Mouse (Mus musculus) hindbrain, embryonic 14.5 days (tissue): ENCODE data around the gene Unk. TPM values are rescaled to one million over a fixed set of nuclear protein-coding genes. Genes with fewer than 3 reads are reported as not detected.

Experiments
- ATAC-seq: fragments of 200-750 bp; cut with Nextera tagmentation; 2 replicates; pipeline ENCODE4 v1.8.0; 2017; ENCODE audit warnings: moderate number of reproducible peaks, mild to moderate bottlenecking, moderate TSS enrichment, moderate library complexity; ENCODE audit not compliant: low FRiP score
- DNase-seq: peaks from one replicate; pipeline ENCODE4 v3.0.0-alpha.2; 2015; ENCODE audit warnings: low spot score
- H3K27ac ChIP-seq: fragments of 300-500 bp; sonication (generic); 2 replicates; pipeline ENCODE4 v1.5.1; 2014; ENCODE audit warnings: mild to moderate bottlenecking, moderate library complexity
- H3K27me3 ChIP-seq: fragments of 300-500 bp; sonication (generic); 2 replicates; pipeline ENCODE4 v1.6.1; 2014; ENCODE audit warnings: mild to moderate bottlenecking, low read length, mixed read lengths; ENCODE audit not compliant: control insufficient read depth, insufficient read depth
- H3K36me3 ChIP-seq: fragments of 300-500 bp; sonication (generic); replicated peaks from 2 replicates; pipeline ENCODE4 v1.6.1; 2014; ENCODE audit not compliant: control insufficient read depth, insufficient read depth
- H3K4me1 ChIP-seq: fragments of 300-500 bp; sonication (generic); replicated peaks from 2 replicates; pipeline ENCODE4 v1.6.1; 2014; ENCODE audit warnings: antibody characterized with exemption, low read length, mixed read lengths; ENCODE audit not compliant: control insufficient read depth, insufficient read depth
- H3K4me2 ChIP-seq: fragments of 300-500 bp; sonication (generic); replicated peaks from 2 replicates; pipeline ENCODE4 v1.6.1; 2014; ENCODE audit warnings: mild to moderate bottlenecking, moderate library complexity
- H3K4me3 ChIP-seq: fragments of 300-500 bp; sonication (generic); replicated peaks from 2 replicates; pipeline ENCODE4 v1.5.1; 2014; ENCODE audit warnings: mild to moderate bottlenecking, low read length
- H3K9ac ChIP-seq: fragments of 300-500 bp; sonication (generic); 2 replicates; pipeline ENCODE4 v1.6.1; 2014
- H3K9me3 ChIP-seq: fragments of 300-500 bp; sonication (generic); 2 replicates; pipeline ENCODE4 v1.6.1; 2016; ENCODE audit warnings: low read length; ENCODE audit not compliant: control insufficient read depth
- WGBS: fragments of 180-500 bp; shearing (Covaris S2); extraction: QIAGEN DNeasy Blood & Tissue Kit; methylation state at CpG from one replicate; pipeline ENCODE4 v1.1.7; 2014; 5-methylcytosine and 5-hydroxymethylcytosine counted together
- polyA plus RNA-seq: library from polyadenylated mRNA; unstranded; fragments of >200 nt; fragmentation: Nextera tagmentation; extraction: Ambion mirVana; gene quantifications from 2 replicates; pipeline ENCODE4 v1.2.1, GENCODE M21; 2014

Gene Unk
- polyA plus RNA-seq, 1 experiment from 2014 or later: 29.3 TPM

DNA sequence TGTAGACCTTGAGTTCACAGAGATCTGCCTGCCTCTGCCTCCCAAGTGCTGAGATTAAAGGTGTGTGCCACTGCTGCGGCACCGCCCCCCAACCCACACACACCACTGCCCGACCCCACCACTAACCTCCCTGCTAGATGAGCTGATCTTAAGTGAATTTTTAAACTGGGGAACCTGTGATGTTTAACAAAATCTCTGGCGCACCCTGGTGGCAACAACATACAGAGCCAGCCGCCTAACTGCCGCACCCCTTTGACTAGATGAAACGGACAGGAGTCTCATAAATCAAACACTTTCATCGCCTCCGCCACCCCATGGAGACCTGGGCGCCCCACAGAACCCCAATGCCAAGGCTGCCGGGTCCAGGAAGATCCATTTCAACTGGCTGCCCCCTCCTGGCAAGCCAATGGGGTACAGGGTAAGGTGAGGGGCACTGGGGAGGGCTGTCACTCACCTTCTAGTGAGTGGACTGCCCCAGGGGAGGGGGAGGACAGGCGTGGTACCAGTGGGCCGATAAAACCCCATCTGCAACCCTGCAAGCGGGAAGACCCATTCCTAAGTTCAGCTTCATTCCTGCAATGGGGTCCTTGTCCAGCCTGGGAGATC is 30.5 kb upstream of the Unk start:
- no peaks in the 10 kb centered on the region for H3K36me3 ChIP-seq
- WGBS: 16% methylated on average over 14 of the region's 14 CpGs
- no peak for ATAC-seq
- H3K27ac ChIP-seq: no peak overlapping the region
- peaks cover 6% of the 10 kb centered on the region; the same call in 1 of the 2 replicates for H3K27me3 ChIP-seq
- 0 out of 2 replicates have a peak, but pooled peaks cover 3% of the 10 kb centered on the region for H3K4me1 ChIP-seq
- no peak overlapping the region for H3K4me2 ChIP-seq
- no peak overlapping the region for H3K9ac ChIP-seq
- H3K9me3 ChIP-seq: no peaks in the 10 kb centered on the region
- H3K4me3 ChIP-seq: no peak overlapping the region
- DNase-seq: peak; percentile 83

DNA sequence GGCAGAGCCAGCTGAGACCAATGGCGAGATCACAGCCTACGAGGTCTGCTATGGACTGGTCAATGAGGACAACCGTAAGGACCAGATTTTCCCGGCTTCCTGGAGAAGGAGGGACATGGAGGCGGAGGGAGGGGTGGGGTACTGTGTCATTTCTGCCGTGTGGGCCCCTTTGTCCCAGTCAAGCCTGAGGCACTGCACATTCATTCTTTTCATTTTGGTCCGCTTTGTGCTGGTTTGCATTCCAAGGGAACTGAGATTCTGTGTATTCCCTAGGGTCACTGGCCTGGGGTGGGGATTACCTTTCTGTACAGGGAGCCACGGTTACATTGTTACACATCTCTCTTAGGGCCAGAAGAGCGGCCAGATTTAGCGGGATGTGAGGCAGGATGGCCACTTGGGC is 29.5 kb upstream of the Unk start:
- ATAC-seq (no peak), DNase-seq (no peak)
- no peak overlapping the region for H3K9ac ChIP-seq
- WGBS: 31% methylated on average over 10 of the region's 10 CpGs
- H3K27ac ChIP-seq: no peak overlapping the region
- H3K27me3 ChIP-seq: peaks cover 6% of the 10 kb centered on the region; the same call in 1 of the 2 replicates
- no peak overlapping the region for H3K4me3 ChIP-seq
- H3K9me3 ChIP-seq: no peaks in the 10 kb centered on the region
- H3K36me3 ChIP-seq: no peaks in the 10 kb centered on the region
- no peak overlapping the region for H3K4me2 ChIP-seq
- H3K4me1 ChIP-seq: peaks cover 13% of the 10 kb centered on the region; the same call in 1 of the 2 replicates

DNA sequence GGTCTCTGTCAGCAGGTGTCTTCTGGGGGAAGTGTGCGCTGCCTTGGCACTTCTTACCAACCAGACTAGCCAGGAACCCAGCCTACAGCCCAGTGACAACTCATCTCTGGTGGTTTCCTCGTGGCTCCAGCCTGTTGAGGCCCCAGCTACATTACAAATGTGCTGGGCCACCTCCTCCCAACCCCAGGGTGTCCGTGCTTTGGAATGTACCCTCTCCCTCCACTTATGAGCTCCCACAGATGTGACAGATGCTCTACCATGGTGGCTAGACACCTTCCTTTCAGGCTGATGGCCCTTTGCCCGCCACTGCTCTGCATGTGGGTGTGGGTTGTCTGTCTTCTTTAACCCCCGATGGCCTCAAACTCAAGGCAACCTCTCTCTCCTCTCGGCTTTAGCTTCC is 28.4 kb upstream of the Unk start:
- Histone ChIP-seq H3K4me1 (peaks cover 13% of the 10 kb centered on the region; the same call in 1 of the 2 replicates), H3K27ac (no peak overlapping the region), H3K36me3 (no peaks in the 10 kb centered on the region), H3K4me2 (no peak overlapping the region), H3K4me3 (no peak overlapping the region), H3K9ac (no peak overlapping the region), H3K27me3 (peaks cover 6% of the 10 kb centered on the region; the same call in 1 of the 2 replicates), H3K9me3 (no peaks in the 10 kb centered on the region)
- DNase-seq (no peak), ATAC-seq (no peak)
- WGBS: 66% methylated on average over 6 of the region's 6 CpGs

DNA sequence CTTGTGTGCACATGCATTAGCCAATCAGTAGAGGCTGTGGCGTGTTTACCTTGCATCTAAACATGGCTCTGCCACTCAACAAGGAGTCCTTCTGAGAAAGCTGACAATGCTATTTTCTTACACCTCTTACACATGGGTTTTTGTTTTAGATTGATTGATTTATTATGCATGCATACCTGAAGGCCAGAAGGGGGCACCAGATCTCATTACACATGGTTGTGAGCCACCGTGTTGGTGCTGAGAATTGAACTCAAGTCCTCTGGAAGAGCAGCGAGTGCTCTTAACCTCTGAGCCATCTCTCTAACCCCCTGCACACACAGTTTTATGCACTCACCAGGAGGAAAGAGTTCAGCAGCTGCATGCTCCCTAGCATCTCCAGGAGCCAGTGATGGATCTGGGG is 27.2 kb upstream of the Unk start:
- H3K27me3 ChIP-seq: peaks cover 6% of the 10 kb centered on the region; the same call in 1 of the 2 replicates
- no peaks in the 10 kb centered on the region for H3K36me3 ChIP-seq
- no peak overlapping the region for H3K9ac ChIP-seq
- no peak overlapping the region for H3K27ac ChIP-seq
- H3K4me1 ChIP-seq: peaks cover 13% of the 10 kb centered on the region; the same call in 1 of the 2 replicates
- H3K4me2 ChIP-seq: no peak overlapping the region
- no peak overlapping the region for H3K4me3 ChIP-seq
- H3K9me3 ChIP-seq: no peaks in the 10 kb centered on the region
- whole genome bisulfite sequencing: 85% methylated on average over 3 of the region's 3 CpGs
- DNase-seq (no peak), ATAC-seq (no peak)

DNA sequence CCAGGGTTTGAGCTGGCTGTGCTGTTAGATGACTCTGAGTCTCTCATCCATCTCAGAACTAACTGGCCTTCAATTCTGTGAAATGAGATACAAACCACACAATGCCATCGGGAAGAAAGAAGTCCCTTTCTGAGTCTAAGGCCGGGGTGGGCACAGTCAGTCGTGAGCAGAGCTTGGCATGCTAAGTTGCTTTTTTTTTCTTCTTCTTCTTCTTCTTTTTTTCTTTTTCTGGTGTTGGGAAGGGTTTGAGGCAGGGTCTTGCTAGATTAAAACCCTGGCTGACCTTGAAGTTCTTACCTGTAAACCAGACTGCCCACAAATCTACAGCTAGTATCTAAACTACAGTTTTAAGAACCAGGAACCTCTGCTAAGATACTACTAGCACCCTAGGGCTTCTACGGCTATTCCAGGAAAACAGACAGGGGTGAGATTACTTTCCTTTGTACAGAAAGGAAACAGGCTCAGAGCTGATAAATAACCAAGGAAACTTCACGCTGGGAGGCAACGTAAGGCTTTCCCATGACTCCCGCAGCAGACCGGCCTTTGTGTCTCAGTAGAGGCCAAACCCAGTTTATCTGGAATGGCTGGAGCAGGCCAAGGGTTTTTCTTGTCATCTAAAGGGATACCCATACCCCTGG is 25.8 kb upstream of the Unk start:
- DNase-seq (peak; percentile 43), ATAC-seq (no peak)
- peak overlapping the region; percentile 51 for H3K9ac ChIP-seq
- peak overlapping the region; percentile 32; the same call in 1 of the 2 replicates for H3K27ac ChIP-seq
- no peaks in the 10 kb centered on the region for H3K36me3 ChIP-seq
- WGBS: 31% methylated on average over 8 of the region's 8 CpGs
- H3K4me1 ChIP-seq: peaks cover 13% of the 10 kb centered on the region; the same call in 1 of the 2 replicates
- H3K4me3 ChIP-seq: peak overlapping the region; percentile 29
- peaks cover 6% of the 10 kb centered on the region; the same call in 1 of the 2 replicates for H3K27me3 ChIP-seq
- peak overlapping the region; percentile 69 for H3K4me2 ChIP-seq
- no peaks in the 10 kb centered on the region for H3K9me3 ChIP-seq

DNA sequence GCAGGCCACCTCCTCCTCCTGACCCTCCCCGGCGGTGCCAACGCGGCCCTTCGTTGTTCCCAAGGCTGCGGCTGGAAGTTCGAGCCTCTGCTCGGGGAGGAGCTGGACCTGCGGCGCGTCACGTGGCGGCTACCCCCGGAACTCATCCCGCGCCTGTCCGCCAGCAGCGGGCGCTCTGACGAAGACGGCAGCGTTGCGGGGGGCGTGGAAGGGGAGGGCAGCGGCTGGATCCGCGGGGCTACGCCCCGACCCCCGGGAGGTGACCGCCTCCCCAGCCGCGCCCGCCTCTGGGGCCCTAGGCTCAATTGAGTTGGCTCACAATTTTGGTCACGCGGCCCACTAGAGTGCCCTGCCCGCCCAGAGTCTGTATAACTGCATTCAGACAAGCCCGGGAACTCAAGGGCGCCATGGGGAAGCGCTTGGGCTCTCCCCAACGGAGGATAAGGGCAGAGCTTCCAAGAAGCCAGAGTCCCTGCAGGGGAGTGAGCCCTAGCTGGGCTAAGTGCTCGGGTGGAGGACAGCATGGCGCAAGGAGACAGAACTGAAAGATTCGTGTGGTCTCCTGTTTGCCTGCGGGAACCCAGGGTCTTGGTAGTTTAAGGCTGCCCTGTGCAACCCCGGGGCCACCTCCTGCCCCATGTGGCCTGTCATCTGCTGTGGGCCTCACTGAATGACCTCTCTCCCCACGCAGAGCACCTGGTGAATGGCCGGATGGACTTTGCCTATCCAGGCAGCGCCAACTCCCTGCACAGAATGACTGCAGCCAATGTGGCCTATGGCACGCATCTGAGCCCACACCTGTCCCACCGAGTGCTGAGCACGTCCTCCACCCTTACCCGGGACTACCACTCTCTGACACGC is 25.1 kb upstream of the Unk start:
- H3K27me3 ChIP-seq: peaks cover 2% of the 10 kb centered on the region; the same call in 1 of the 2 replicates
- ATAC-seq: peak; percentile 46; the same call in 1 of the 2 replicates
- 7% methylated on average over 51 of the region's 54 CpGs for WGBS
- no peaks in the 10 kb centered on the region for H3K9me3 ChIP-seq
- H3K4me2 ChIP-seq: peak overlapping the region; percentile 69
- H3K9ac ChIP-seq: peak overlapping the region; percentile 51
- H3K36me3 ChIP-seq: no peaks in the 10 kb centered on the region; the same call in 1 of the 2 replicates
- peaks cover 13% of the 10 kb centered on the region; the same call in 1 of the 2 replicates for H3K4me1 ChIP-seq
- peak overlapping the region; percentile 32; the same call in 1 of the 2 replicates for H3K27ac ChIP-seq
- H3K4me3 ChIP-seq: peak overlapping the region; percentile 29
- peak; percentile 65 for DNase-seq

DNA sequence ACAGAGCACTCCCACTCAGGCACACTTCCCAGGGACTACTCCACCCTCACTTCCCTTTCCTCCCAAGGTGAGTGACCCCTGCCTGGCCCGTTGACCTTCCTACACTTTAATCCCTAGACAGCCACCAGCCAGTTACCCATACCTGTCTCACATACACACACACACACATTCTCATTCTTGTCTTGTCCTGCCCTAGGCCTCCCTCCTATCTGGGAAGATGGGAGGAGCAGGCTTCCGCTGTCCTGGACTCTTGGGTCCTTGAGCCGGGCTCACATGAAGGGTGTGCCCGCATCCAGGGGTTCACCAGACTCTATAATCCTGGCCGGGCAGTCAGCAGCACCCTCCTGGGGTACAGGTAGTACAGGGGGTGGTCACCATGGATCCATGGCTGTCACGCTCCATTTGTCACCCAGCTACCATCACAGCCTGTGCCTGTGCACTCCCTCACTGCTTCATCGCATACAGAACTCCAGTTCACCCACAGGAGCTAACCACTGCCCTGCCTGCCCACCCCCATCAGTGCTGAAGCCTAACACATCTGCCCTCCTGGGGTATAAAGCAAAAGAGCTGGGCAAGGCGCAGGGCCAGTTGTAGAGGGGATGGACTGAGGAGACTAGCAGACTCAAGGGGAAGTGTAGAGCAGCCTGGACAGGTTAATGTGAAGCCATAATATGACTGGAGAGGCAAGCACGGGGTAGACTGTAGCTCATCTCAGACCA is 24.3 kb upstream of the Unk start:
- no peaks in the 10 kb centered on the region; the same call in 1 of the 2 replicates for H3K36me3 ChIP-seq
- WGBS: 73% methylated on average over 9 of the region's 9 CpGs
- H3K4me1 ChIP-seq: peaks cover 13% of the 10 kb centered on the region; the same call in 1 of the 2 replicates
- H3K27me3 ChIP-seq: no peaks in the 10 kb centered on the region
- peak overlapping the region; percentile 69; the same call in 1 of the 2 replicates for H3K4me2 ChIP-seq
- no peak overlapping the region for H3K9ac ChIP-seq
- no peaks in the 10 kb centered on the region for H3K9me3 ChIP-seq
- ATAC-seq (no peak; the same call in 1 of the 2 replicates), DNase-seq (no peak)
- no peak overlapping the region for H3K27ac ChIP-seq
- H3K4me3 ChIP-seq: no peak overlapping the region

DNA sequence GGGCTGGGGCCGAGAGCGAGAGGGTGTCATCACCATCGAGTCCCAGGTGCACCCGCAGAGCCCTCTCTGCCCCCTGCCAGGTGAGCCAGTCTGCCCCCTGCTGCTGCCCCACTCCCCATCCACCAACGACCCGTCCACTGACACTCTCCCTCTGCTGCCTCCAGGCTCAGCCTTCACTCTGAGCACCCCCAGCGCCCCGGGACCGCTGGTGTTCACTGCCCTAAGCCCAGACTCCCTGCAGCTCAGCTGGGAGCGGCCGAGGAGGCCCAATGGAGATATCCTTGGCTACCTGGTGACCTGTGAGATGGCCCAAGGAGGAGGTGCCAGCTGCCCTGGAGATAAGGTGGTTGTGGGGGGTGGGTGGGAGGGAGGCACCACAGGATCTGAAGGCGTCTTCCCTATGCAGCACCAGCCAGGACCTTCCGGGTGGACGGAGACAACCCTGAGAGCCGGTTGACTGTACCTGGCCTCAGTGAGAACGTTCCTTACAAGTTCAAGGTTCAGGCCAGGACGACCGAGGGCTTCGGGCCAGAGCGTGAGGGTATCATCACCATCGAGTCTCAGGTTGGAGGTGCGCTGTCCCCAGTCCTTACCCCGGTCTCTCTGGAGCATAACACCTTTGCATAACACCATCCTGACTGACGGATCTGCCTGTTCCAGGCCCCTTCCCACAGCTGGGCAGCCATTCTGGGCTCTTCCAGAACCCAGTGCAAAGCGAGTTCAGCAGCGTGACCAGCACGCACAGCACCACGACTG is 22.8 kb upstream of the Unk start:
- no peak overlapping the region for H3K4me2 ChIP-seq
- no peak overlapping the region for H3K9ac ChIP-seq
- no peaks in the 10 kb centered on the region; the same call in 1 of the 2 replicates for H3K36me3 ChIP-seq
- no peak overlapping the region for H3K27ac ChIP-seq
- H3K4me3 ChIP-seq: no peak overlapping the region
- 87% methylated on average over 28 of the region's 28 CpGs for WGBS
- DNase-seq (no peak), ATAC-seq (no peak)
- H3K27me3 ChIP-seq: no peaks in the 10 kb centered on the region
- peaks cover 24% of the 10 kb centered on the region for H3K4me1 ChIP-seq
- H3K9me3 ChIP-seq: no peaks in the 10 kb centered on the region
